Mouse (Mus musculus) adrenal gland, adult (tissue): Measurements from ENCODE around the gene Dhx34.
A peak's percentile ranks its signal among the peaks of the same experiment; 100 is the strongest.

Experiments
- DNase-seq, 2 experiments: peaks; one replicate each; pipeline ENCODE4 v3.0.0; 2022 to 2023; ENCODE audit warnings: low spot score in 1 of 2; ENCODE audit not compliant: inconsistent age in 2 of 2

Dhx34 gene

GRCm38 (mm10) chr7:16210862-16211365, 10.9 kb downstream of the Dhx34 start:
- peak in 1 of 2 experiments; percentile 31 for DNase-seq

- DNase-seq, result peak in 1 of 2 experiments; percentile 32
Observed at GRCm38 (mm10) chr7:16208781-16209665, 12.8 kb downstream of the Dhx34 start.

DNA sequence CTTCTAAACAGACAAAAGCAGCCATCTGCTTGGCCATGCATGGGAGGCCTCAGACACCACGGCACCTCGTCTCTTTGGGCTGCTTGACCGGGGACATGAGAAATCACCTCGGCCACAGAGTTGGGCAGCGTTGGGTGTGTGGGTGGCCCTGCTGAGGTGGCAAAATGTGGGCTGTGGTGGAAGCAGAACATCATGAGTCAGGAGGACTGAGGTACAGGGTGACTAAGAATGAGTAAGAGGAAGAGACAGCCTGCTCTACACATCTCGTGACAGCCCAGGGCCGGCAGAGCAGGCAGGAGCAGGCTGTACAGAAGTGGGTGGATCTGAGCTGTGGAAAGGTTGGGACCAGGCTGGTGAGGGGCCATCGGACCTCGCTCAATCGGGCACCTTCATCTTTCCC, 14.3 kb downstream of the Dhx34 start:
- DNase-seq, result peak; percentile 77 to 78

GRCm38 (mm10) chr7:16207076-16207475, 14.8 kb downstream of the Dhx34 start:
- no peak for DNase-seq

- DNase-seq, result no peak
Observed at GRCm38 (mm10) chr7:16204791-16205190, 17.0 kb downstream of the Dhx34 start.

- no peak for DNase-seq
Observed at GRCm38 (mm10) chr7:16203505-16203903, 18.3 kb downstream of the Dhx34 start.

DNA sequence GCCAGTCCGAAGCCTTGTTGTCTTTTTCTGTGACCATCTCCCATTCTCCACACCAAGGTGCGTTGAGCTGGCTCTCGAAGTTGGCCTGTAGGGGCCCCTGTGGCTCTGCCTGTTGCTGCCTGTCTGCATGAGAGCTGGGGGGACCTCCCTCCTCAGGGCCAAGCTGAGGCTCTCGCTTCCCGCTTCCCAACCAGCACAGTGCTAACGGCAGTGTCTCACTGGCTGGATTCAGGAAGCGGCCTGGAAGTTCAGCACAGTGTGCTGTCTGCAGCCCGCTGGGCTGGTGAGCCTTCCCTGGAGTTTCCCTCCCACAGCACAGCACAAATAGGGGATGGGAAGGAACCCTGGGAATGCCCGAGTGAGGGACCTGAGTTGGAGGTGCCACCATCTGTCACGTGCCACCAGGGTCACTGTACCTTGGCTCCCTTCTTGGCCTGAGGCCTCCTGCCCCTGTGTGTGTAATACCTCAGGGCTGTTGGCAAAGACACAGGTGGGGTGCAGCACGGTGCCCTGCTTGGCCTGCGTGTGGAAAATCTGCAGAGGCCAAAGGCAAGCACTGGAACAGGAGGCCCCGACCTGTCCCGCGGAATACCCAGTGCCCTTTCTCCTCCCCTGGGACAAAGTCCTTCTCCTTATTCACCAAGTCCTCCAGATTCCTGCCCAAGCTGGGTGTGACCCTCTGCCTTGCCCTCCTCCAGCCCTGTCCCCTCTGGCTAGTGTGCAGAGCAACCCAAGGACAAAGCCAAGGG, 18.9 kb downstream of the Dhx34 start:
- DNase-seq, result no peak

DNA sequence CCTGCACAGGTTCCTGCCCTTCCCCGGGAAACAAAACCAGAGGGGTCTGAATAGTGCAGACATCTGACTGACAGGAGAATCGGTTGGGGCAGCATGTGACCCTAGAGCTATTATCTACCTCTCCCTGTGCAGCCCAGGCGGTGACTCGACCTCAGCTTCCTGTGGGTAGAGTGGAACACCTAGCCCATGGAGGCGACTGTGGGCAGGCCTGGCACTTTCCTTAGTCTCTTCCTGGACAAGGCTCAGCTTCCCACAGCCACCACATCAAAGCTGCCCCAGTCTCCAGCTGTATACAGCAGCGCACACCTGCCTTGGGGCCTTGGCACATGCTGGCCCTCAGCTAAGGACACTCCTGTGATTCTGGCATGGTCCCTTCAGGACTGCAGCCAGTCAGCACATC, 20.7 kb downstream of the Dhx34 start:
- no peak for DNase-seq

DNA sequence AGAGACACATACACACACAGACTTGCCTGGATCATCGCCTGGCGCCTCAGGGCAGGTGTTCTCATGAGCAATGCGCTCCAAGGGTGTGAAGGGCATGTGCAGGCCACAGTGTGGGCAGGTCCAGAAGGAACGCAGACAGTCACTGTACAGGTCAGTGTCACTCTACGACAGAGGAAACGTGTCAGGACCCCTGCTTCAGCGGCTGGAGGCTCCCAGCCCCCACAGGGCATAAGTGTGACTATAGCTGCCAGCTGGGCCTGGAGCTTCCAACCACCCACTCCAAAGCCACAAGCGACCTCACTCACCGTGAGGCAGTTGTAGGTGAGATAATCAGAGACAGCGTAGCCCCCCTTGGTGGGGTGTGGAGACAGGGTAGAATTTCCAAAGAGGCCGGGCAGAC, 23.3 kb downstream of the Dhx34 start:
- no peak for DNase-seq

GRCm38 (mm10) chr7:16197166-16197565, 24.7 kb downstream of the Dhx34 start:
- no peak for DNase-seq

- DNase-seq, result no peak
Observed at GRCm38 (mm10) chr7:16196616-16197015, 25.2 kb downstream of the Dhx34 start.

- DNase-seq, result no peak
Observed at GRCm38 (mm10) chr7:16193702-16194101, 28.1 kb downstream of the Dhx34 start.

- peak; percentile 63 to 91 for DNase-seq
Observed at GRCm38 (mm10) chr7:16192315-16192714, 29.5 kb downstream of the Dhx34 start.

- no peak for DNase-seq
Observed at GRCm38 (mm10) chr7:16187494-16187893, 34.3 kb downstream of the Dhx34 start.

DNA sequence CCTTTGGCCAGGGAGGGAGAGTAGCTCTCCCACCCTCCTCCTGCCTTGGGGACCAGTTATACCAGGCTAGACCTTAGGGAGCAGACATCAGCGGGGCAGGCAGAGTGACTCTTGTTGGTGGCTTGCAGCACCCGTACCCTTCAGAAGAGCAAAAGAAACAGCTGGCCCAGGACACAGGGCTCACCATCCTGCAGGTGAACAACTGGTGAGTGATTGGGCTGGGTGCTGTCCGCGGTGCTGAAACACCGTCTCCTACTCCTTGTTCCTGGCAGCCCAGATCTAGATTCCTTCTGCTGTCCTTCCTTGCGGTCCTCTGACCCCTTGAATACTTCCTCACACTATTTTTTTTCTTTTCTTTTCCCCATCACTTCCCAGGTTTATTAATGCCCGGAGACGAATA, 38.2 kb downstream of the Dhx34 start:
- peak; percentile 39 to 76 for DNase-seq

DNA sequence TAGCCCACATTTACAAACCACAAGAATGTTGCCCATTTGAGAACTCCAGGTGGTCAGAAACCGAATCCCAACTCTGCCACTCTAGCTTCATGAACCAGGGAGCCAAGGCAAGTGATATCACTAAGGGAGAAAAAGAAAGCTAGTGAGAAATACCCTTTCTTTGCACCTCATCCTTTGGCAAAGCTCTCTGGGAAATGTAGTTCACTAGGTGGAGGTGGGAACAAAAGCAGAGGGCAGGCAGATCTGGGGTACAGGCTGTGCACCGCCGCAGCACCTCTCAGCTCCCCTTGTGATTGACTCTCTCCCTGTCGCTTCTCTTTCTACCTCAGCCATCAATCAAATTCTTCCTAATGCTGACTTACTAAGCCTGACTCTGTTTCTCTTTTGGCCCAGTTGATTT, 43.7 kb downstream of the Dhx34 start:
- DNase-seq, result no peak

DNA sequence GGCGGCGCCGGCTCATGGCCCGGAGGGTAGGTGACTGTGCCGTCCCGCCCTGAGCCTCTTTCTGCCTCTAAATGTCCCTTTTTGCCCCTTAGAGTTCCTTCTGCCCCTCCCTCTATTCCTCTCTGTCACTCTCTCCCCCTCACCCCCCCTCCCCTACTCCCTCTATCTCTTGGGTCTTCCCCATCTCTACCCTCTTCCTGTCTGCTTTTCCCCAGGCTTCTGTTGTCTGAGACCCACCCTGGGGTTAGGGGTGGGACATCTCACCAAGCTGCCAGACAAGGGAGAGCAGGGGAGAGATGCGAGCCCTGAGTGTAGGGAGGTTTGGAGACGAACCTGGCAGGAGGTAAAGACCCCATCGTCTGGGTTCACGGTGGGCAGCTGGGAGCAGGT, 46.3 kb downstream of the Dhx34 start:
- DNase-seq, result no peak

DNA sequence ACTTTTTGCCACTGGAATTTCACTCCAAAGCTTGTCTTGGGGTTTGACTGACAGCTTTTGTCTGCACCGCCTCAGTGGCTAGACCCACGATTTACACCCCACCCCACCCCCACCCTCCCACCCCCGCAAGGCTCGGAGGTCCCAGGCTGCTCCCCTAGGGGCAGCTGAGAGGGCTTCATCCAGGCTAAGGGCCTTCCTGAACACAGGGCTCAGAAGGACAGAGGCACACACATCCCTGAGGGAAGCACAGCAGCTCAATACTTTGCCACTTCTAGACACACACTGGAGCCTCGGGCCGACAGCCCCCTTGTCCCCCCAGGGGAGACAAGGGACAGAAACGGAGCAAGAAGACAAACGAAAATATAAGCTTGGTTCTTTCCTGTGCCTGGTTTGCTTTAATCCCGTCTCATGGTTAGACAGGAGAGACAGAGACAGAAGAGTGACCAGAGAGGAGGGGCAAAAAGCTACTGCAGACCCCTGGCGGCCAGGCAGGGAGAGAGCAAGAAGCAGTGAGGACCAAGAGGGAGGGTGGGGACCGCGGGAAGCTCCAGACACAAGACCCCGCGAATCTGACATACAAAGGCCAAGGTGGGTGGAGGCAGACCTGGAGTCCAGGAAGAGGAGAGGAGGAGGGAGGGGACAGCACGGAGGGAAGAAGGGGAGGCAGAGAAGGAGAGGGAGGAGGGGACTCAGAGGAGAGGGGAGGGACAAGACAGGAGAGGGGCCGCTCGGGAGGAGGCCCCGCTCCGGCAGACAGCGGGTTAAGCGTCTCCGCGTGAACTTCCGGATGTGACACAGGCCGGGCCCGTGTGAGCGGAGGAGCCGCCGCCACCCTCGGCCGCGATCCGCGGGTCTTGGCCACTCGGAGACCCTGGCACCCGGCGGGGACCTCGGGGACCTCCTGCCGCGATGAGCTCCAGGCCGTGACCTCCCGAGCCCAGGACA, 47.0 kb downstream of the Dhx34 start, which contains the start of gene Meis3:
TSS of gene Meis3 (plus strand) at position 494 of the 945 bp plus-strand sequence.
- DNase-seq, result peak; percentile 57 to 80

GRCm38 (mm10) chr7:16173146-16173545, 48.7 kb downstream of the Dhx34 start:
- DNase-seq, result no peak

GRCm38 (mm10) chr7:16172586-16173140, 49.2 kb downstream of the Dhx34 start:
- DNase-seq, result no peak
